Mouse (Mus musculus): Measurements from ENCODE around the gene Cutc. TPM values are rescaled to one million over a fixed set of nuclear protein-coding genes. Genes with fewer than 3 reads are reported as not detected.

The Cutc gene
- total and polyA plus RNA-seq, 2 experiments from 2014 or later: 1.5 to 9.1 TPM

- no peak for TF ChIP-seq CTCF (IDR thresholded peaks at IDR 0.05; ENCODE audit: low read depth)
- H3K4me2 ChIP-seq (ENCODE audit: low read depth, low read length): no peak overlapping the region
- DNase-seq (ENCODE audit: low spot score) (no peak), ATAC-seq (no peak)
- H3K27ac ChIP-seq: no peak overlapping the region
- no peak overlapping the region for H3K4me3 ChIP-seq (ENCODE audit: low read length)
- H3K9ac ChIP-seq (replicated peaks; ENCODE audit: low read length): no peak overlapping the region
- no peaks in the 10 kb centered on the region for H3K4me1 ChIP-seq (ENCODE audit: insufficient read depth, low read length)
- H3K27me3 ChIP-seq (ENCODE audit: insufficient read depth, low read length): no peaks in the 10 kb centered on the region
- H3K9me3 ChIP-seq (ENCODE audit: low read length): no peaks in the 10 kb centered on the region
- 88% methylated on average over 4 of the region's 4 CpGs for WGBS
- no peaks in the 10 kb centered on the region for H3K36me3 ChIP-seq (ENCODE audit: insufficient read depth, low read length)
Measured at GRCm38 (mm10) chr19:43792537-43792936, 39.7 kb downstream of the Cutc start.

DNA sequence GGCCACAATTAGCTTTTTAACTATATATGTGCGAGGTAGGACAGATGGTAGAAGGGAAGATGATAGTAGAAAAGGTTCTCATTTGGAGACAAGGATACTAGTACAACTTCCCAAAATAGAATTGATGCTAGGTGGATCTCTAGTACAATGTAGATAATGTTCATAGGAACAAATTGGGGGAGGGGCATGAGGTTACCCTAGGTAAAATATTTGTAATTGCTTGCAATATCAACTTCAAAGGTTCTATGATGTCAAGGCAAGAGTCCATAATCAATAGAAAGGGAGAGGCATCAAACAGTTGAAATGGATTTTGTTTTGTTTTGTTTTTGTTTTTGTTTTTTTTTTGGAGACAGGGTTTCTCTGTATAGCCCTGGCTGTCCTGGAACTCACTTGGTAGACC lies 41.2 kb downstream of the Cutc start:
- Histone ChIP-seq H3K4me1 (ENCODE audit: insufficient read depth, low read length) (no peaks in the 10 kb centered on the region), H3K4me2 (ENCODE audit: low read depth, low read length) (no peak overlapping the region), H3K36me3 (ENCODE audit: insufficient read depth, low read length) (no peaks in the 10 kb centered on the region), H3K27me3 (ENCODE audit: insufficient read depth, low read length) (no peaks in the 10 kb centered on the region), H3K27ac (no peak overlapping the region), H3K4me3 (ENCODE audit: low read length) (no peak overlapping the region), H3K9ac (replicated peaks; ENCODE audit: low read length) (no peak overlapping the region), H3K9me3 (ENCODE audit: low read length) (no peaks in the 10 kb centered on the region)
- DNase-seq (ENCODE audit: low spot score) (no peak), ATAC-seq (no peak)
- no peak for TF ChIP-seq CTCF (IDR thresholded peaks at IDR 0.05; ENCODE audit: low read depth)
- 92% methylated on average over 1 of the region's 1 CpGs for WGBS

DNA sequence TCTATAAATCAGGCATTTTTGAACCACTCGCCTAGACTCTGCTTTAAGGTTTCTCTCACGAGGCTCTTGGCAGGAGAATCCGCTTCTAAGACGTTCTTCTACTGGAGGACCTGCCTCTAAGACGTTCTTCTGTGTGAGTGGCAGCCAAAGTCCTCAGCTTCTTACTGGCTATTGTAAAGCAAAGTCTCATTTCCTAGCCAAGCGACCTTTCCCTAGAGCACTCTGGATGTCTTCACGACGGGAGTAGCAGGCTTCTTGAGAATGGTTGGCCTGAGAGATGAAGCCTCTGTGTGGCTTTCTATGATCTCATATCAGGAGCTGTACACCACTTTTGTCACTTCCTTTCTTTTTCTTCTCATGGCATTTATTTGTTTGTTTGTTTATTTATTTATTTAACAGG lies 42.7 kb downstream of the Cutc start:
- no peaks in the 10 kb centered on the region for H3K9me3 ChIP-seq (ENCODE audit: low read length)
- H3K4me2 ChIP-seq (ENCODE audit: low read depth, low read length): no peak overlapping the region
- TF ChIP-seq CTCF (IDR thresholded peaks at IDR 0.05; ENCODE audit: low read depth): no peak
- no peaks in the 10 kb centered on the region for H3K36me3 ChIP-seq (ENCODE audit: insufficient read depth, low read length)
- no peak overlapping the region for H3K27ac ChIP-seq
- ATAC-seq (no peak), DNase-seq (ENCODE audit: low spot score) (no peak)
- no peaks in the 10 kb centered on the region for H3K27me3 ChIP-seq (ENCODE audit: insufficient read depth, low read length)
- no peak overlapping the region for H3K4me3 ChIP-seq (ENCODE audit: low read length)
- no peak overlapping the region for H3K9ac ChIP-seq (replicated peaks; ENCODE audit: low read length)
- WGBS: 83% methylated on average over 8 of the region's 8 CpGs
- H3K4me1 ChIP-seq (ENCODE audit: insufficient read depth, low read length): no peaks in the 10 kb centered on the region

DNA sequence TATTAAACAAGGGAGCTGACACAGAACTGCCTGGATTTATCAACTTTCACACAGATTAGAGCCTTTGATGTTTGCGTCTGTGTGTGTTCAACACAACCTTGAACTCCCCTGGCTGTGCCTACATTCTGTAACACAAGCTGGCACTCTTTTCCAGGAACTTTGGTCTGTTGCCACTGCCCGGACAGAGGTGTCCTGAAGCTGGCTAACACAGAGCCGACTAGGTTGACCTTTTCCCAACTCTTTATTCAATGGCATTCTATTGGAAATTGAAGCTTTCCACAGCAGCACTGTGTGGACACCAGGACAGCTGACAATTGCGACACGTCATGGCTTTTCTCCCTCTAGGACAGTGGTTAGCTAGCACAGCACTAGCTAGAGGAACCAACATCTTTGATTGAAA lies 44.4 kb downstream of the Cutc start:
- 73% methylated on average over 5 of the region's 5 CpGs for WGBS
- no peak for ATAC-seq
- Histone ChIP-seq H3K9me3 (ENCODE audit: low read length) (no peaks in the 10 kb centered on the region), H3K4me3 (ENCODE audit: low read length) (no peak overlapping the region), H3K36me3 (ENCODE audit: insufficient read depth, low read length) (no peaks in the 10 kb centered on the region), H3K27ac (no peak overlapping the region), H3K9ac (replicated peaks; ENCODE audit: low read length) (no peak overlapping the region), H3K4me1 (ENCODE audit: insufficient read depth, low read length) (no peaks in the 10 kb centered on the region), H3K4me2 (ENCODE audit: low read depth, low read length) (no peak overlapping the region), H3K27me3 (ENCODE audit: insufficient read depth, low read length) (no peaks in the 10 kb centered on the region)
- no peak for DNase-seq (ENCODE audit: low spot score)
- TF ChIP-seq CTCF (IDR thresholded peaks at IDR 0.05; ENCODE audit: low read depth): no peak

- no peaks in the 10 kb centered on the region for H3K36me3 ChIP-seq (ENCODE audit: insufficient read depth, low read length)
- no peak overlapping the region for H3K27ac ChIP-seq
- H3K9me3 ChIP-seq (ENCODE audit: low read length): no peaks in the 10 kb centered on the region
- H3K27me3 ChIP-seq (ENCODE audit: insufficient read depth, low read length): no peaks in the 10 kb centered on the region
- 82% methylated on average over 9 of the region's 9 CpGs for WGBS
- no peak overlapping the region for H3K9ac ChIP-seq (replicated peaks; ENCODE audit: low read length)
- H3K4me1 ChIP-seq (ENCODE audit: insufficient read depth, low read length): no peaks in the 10 kb centered on the region
- no peak overlapping the region for H3K4me3 ChIP-seq (ENCODE audit: low read length)
- ATAC-seq (no peak), DNase-seq (ENCODE audit: low spot score) (no peak)
- no peak overlapping the region for H3K4me2 ChIP-seq (ENCODE audit: low read depth, low read length)
- no peak for TF ChIP-seq CTCF (IDR thresholded peaks at IDR 0.05; ENCODE audit: low read depth)
Measured at GRCm38 (mm10) chr19:43801427-43802051, 48.7 kb downstream of the Cutc start.

DNA sequence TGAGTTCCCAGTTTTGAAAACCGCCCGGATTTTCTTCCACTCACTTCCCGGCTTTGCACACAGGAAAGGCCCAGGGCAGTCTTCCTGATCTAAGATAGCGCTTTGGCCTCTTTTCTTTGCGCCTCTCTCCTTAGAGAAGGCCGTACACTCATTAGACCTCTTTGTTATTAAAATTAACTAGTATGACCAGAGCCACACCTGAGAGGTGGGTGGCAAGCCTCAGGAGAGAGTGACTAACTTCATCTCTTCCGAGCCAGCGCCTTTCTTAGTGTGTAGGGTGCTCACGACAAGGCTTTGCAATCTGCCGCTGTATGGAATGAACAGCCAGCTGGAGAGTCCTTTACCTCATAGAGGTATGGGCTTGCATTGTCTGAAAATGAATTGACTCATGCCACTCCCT lies 51.1 kb downstream of the Cutc start:
- Histone ChIP-seq H3K4me3 (ENCODE audit: low read length) (no peak overlapping the region), H3K9me3 (ENCODE audit: low read length) (no peaks in the 10 kb centered on the region), H3K4me1 (ENCODE audit: insufficient read depth, low read length) (no peaks in the 10 kb centered on the region), H3K27me3 (ENCODE audit: insufficient read depth, low read length) (no peaks in the 10 kb centered on the region), H3K4me2 (ENCODE audit: low read depth, low read length) (no peak overlapping the region), H3K27ac (no peak overlapping the region), H3K36me3 (ENCODE audit: insufficient read depth, low read length) (no peaks in the 10 kb centered on the region), H3K9ac (replicated peaks; ENCODE audit: low read length) (no peak overlapping the region)
- WGBS: 89% methylated on average over 10 of the region's 10 CpGs
- DNase-seq (ENCODE audit: low spot score): no peak
- ATAC-seq: no peak
- no peak for TF ChIP-seq CTCF (IDR thresholded peaks at IDR 0.05; ENCODE audit: low read depth)

DNA sequence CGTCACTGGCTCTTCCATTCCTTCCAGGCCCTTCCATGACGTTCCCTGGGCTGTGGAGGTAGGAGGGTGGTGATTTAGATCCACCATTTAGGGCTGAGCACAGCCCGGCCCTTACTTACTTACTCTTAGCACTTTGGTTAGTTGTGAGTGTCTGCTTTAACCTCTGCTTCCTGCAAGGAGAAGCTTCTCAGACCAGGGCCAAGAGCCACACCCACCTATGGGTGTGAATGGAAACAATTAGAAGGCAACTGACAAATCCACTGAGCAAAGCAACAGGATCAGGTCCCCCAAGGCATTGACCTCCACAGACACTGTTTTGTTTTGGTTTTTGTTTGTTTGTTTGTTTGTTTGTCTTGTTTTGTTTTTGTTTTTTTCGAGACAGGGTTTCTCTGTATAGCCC lies 56.5 kb downstream of the Cutc start:
- ATAC-seq (no peak), DNase-seq (ENCODE audit: low spot score) (no peak)
- WGBS: 46% methylated on average over 4 of the region's 4 CpGs
- Histone ChIP-seq H3K27me3 (ENCODE audit: insufficient read depth, low read length) (no peaks in the 10 kb centered on the region), H3K27ac (no peak overlapping the region), H3K9me3 (ENCODE audit: low read length) (no peaks in the 10 kb centered on the region), H3K4me1 (ENCODE audit: insufficient read depth, low read length) (no peaks in the 10 kb centered on the region), H3K4me2 (ENCODE audit: low read depth, low read length) (no peak overlapping the region), H3K9ac (replicated peaks; ENCODE audit: low read length) (no peak overlapping the region), H3K4me3 (ENCODE audit: low read length) (no peak overlapping the region), H3K36me3 (ENCODE audit: insufficient read depth, low read length) (no peaks in the 10 kb centered on the region)
- TF ChIP-seq CTCF (IDR thresholded peaks at IDR 0.05; ENCODE audit: low read depth): no peak

All from hindbrain, postnatal 0 days (tissue).